Comparison of ENCODE assay signal across 14 mouse cellular contexts in the genomic region with DNA sequence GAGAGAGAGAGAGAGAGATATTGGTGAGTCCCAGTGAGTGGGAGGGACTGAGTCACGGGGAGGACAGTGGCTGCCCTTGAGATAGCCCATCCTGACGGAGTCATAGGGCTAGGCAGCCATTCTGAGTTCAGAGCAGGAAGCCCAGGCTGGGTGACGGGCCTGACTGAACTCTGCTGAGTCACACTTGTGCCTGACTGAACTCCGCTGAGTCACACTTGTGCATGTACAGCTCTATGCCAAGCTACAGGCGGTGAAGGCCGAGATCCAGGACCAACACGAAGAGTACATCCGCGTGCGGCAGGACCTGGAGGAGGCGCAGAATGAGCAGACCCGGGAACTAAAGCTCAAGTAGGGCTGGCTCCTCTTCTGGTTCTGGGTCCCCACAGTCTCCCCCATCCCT. TPM values are rescaled to one million over a fixed set of nuclear protein-coding genes. Genes with fewer than 3 reads are reported as not detected.
DNase-seq lines count a peak whose midpoint lies in the region; ATAC-seq lines count a peak whose summit lies in the region.
"Had no signal": no experiment of that assay in that cellular context is flagged by ENCODE, and none has a peak within 500 bp of the region (broad histone marks: within the 10 kb centered on the region; RNA-seq: fewer than 3 reads in every experiment).

No protein-coding gene starts in this region.

- peaks cover 39% of the 10 kb centered on the region for H3K36me3 ChIP-seq in midbrain, embryonic 16.5 days (ENCODE audit: control insufficient read depth, insufficient read depth, low read length)
- peaks cover 73% of the 10 kb centered on the region for H3K36me3 ChIP-seq in forebrain, embryonic 13.5 days (ENCODE audit: poor library complexity, severe bottlenecking)

- H3K4me2 ChIP-seq in midbrain, embryonic 16.5 days (ENCODE audit: low read length): no peak overlapping the region
- H3K4me2 ChIP-seq in forebrain, embryonic 13.5 days: no peak overlapping the region

- H3K4me3 ChIP-seq in midbrain, embryonic 16.5 days (ENCODE audit: low read depth, low read length): no peak overlapping the region
- no peak overlapping the region for H3K4me3 ChIP-seq in forebrain, embryonic 13.5 days
- H3K4me3 ChIP-seq: forebrain, embryonic 10.5 days; midbrain, embryonic 10.5 days had no signal

- H3K9me3 ChIP-seq in midbrain, embryonic 16.5 days (replicated peaks; ENCODE audit: control insufficient read depth, low read length, poor library complexity, severe bottlenecking): no peaks in the 10 kb centered on the region
- no peaks in the 10 kb centered on the region for H3K9me3 ChIP-seq in forebrain, embryonic 13.5 days (replicated peaks)
- H3K9me3 ChIP-seq: forebrain, embryonic 10.5 days; midbrain, embryonic 10.5 days had no signal

- no peaks in the 10 kb centered on the region for H3K27me3 ChIP-seq in midbrain, embryonic 16.5 days (ENCODE audit: control insufficient read depth, insufficient read depth, low read depth, low read length)
- H3K27me3 ChIP-seq in forebrain, embryonic 13.5 days: no peaks in the 10 kb centered on the region

- peaks cover 12% of the 10 kb centered on the region for H3K4me1 ChIP-seq in midbrain, embryonic 16.5 days (ENCODE audit: control insufficient read depth, insufficient read depth, low read length)
- H3K4me1 ChIP-seq in forebrain, embryonic 13.5 days: peaks cover 15% of the 10 kb centered on the region

- H3K9ac ChIP-seq in midbrain, embryonic 16.5 days (ENCODE audit: low read depth, low read length): no peak overlapping the region
- no peak overlapping the region for H3K9ac ChIP-seq in forebrain, embryonic 13.5 days

- 93% methylated on average over 12 of the region's 12 CpGs for WGBS in midbrain, embryonic 16.5 days
- WGBS in forebrain, embryonic 13.5 days: 93% methylated on average over 12 of the region's 12 CpGs

- peak; percentile 24; the same call in 1 of the 2 replicates for ATAC-seq in frontal cortex, adult (ENCODE audit: low TSS enrichment)
- ATAC-seq in erythroblast, adult 5-6 weeks (replicated peaks; ENCODE audit: low FRiP score, poor library complexity, severe bottlenecking): peak; percentile 56
- no peak for ATAC-seq in monocyte, adult 5-6 weeks (replicated peaks; ENCODE audit: insufficient number of reproducible peaks, low FRiP score, low TSS enrichment, poor library complexity, severe bottlenecking)
- no peak for ATAC-seq in midbrain, embryonic 16.5 days
- ATAC-seq in forebrain, embryonic 13.5 days: no peak

- no peak for DNase-seq in frontal cortex, postnatal 14 days (ENCODE audit: low spot score in 2 of 2)
- peak; percentile 27 for DNase-seq in right cerebral cortex, postnatal 25 days
- no peak for DNase-seq in right cerebral cortex, postnatal 14 days
- DNase-seq: B cell, adult 2 months; gastrocnemius, postnatal 14 days; heart, postnatal 10 days; thymus, adult 18-20 months had no signal

- H3K27ac ChIP-seq in midbrain, embryonic 16.5 days (ENCODE audit: low read length): no peak overlapping the region
- no peak overlapping the region for H3K27ac ChIP-seq in forebrain, embryonic 13.5 days
- H3K27ac ChIP-seq: forebrain, embryonic 10.5 days; midbrain, embryonic 10.5 days had no signal

RNA-seq across cellular contexts. Expression of a gene that starts 24.5 kb away (rescaled TPM):
- not detected in 2 replicates for total RNA-seq in erythroblast, adult 5-6 weeks (2015; ENCODE audit: low replicate concordance)
- total RNA-seq in erythroblast, adult 5-6 weeks (2017; ENCODE audit: low replicate concordance): 1.5 and 1.8 TPM in 2 replicates
- 2.4 to 7.8 TPM (median 4.4 TPM) in 3 replicates for total RNA-seq in monocyte, adult 5-6 weeks (2017)
- polyA plus RNA-seq in midbrain, embryonic 16.5 days (2015; fragmentation: Nextera tagmentation; extraction: Ambion mirVana): 94.5 and 96.7 TPM in 2 replicates
- 64.2 and 70.4 TPM in 2 replicates for polyA plus RNA-seq in forebrain, embryonic 13.5 days (2015; fragmentation: Nextera tagmentation; extraction: Ambion mirVana)

RNA-seq across cellular contexts. Expression of a gene that starts 37.3 kb away (rescaled TPM):
- total RNA-seq in erythroblast, adult 5-6 weeks (2015; ENCODE audit: low replicate concordance): 21.9 and 23.0 TPM in 2 replicates
- 25.2 and 36.8 TPM in 2 replicates for total RNA-seq in erythroblast, adult 5-6 weeks (2017; ENCODE audit: low replicate concordance)
- 29.1 to 67.5 TPM (median 32.2 TPM) in 3 replicates for total RNA-seq in monocyte, adult 5-6 weeks (2017)
- 10.9 and 13.0 TPM in 2 replicates for polyA plus RNA-seq in midbrain, embryonic 16.5 days (2015; fragmentation: Nextera tagmentation; extraction: Ambion mirVana)
- polyA plus RNA-seq in forebrain, embryonic 13.5 days (2015; fragmentation: Nextera tagmentation; extraction: Ambion mirVana): 17.0 and 18.1 TPM in 2 replicates

Comparison
In these comparisons a context has a peak if more than half of its experiments do, and no peak if none do; other contexts are left out.
1. ATAC-seq: peak in frontal cortex, adult (single experiment) and erythroblast, adult 5-6 weeks (single experiment); none in monocyte, adult 5-6 weeks (single experiment), midbrain, embryonic 16.5 days (single experiment) and forebrain, embryonic 13.5 days (single experiment).